Mouse (Mus musculus) kidney, postnatal 14 days (tissue): ENCODE measurements around the gene Pigk.
"Not testable (repeated sequence)": the region's sequence is repeated elsewhere in the genome, so short reads cannot be mapped to it uniquely, and the experiment has no call there.

Source experiments
- DNase-seq: peaks from one replicate; pipeline ENCODE4 v3.0.0; 2022; ENCODE audit warnings: mixed read lengths

Pigk gene

GRCm38 (mm10) chr3:152713991-152714902 lies at the start of gene Pigk:
Gene Pigk, plus strand, starts transcription at chr3:152714100.
- peak; percentile 93 for DNase-seq

DNA sequence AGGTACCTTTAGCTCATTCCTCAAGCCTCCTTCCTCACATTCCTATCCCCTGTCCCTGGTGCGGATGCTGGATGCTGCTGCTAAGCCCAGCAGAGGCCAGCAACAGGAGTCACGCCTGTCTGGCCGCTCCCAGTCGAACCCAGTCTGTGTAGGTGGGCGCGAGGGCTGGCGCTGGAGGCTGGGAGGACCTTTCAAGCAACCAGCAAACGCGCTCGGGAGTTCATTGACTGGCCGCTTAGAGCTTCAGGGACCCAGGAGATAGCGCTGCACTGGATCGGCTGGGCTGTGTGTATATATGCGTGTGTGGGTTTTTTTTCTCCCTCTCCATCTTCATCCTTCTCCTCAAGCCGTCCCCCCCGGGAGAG lies 46.9 kb upstream of the Pigk start:
- DNase-seq = peak; percentile 22

GRCm38 (mm10) chr3:152667356-152668211 lies 46.3 kb upstream of the Pigk start:
- peak; percentile 55 for DNase-seq

DNA sequence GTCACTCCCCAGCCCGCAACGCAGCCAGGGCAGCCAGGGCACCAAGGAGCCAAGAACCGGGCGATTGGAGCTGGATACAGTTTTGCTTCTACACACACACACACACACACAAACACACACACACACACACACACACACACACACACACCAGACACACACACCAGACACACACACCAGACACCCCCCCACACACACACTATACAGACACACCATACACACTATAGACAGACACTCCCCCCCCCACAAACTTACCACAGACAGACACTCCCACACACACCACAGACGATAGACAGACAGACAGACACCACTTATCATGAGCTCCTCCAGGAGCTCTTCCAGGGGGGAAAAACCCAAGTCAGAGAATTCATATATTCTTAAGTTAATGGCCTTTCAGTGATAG lies 45.7 kb upstream of the Pigk start, which contains the start of gene Ak5:
TSS of gene Ak5 (minus strand) at position 122 of the 400 bp plus-strand sequence.
- no peak for DNase-seq

DNA sequence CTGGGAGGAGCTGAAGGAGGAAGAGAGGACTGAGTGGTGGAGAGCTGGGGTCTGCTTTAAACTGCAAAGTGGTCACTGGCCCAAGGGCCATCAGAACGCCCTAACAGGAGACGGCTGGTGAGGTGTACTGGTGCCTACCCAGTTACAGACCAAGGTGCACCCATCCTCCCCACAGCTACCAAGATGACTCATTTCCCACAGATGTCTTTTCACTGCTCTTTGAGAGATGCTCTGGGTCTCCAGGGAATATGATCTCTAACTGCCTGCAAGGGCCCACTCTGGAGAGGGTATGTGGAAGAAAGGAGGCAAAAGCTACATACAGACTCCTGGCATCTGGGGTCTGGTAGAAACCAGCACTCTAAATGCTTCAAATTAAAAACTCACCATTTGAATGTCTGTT lies 45.1 kb upstream of the Pigk start:
- DNase-seq = no peak

DNA sequence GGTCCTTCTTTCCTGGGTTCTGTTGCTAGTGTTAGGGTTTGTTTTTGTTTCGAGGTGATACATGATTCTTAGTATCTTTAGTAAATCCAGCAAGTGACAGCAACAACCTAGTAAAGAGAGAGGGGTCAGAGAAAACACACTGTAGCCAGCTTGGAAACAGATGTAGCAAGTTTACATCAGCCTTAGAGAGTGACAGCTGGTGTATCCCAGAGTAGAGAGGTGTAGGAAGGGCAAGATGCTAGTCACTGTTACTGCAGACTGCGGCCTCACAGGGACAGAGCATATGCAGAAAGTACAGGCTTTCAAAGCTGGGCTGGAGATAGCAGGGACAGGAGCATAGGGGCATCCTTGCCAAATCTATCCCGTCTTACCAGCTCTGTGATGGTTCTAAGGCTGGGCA lies 44.1 kb upstream of the Pigk start:
- no peak for DNase-seq

DNA sequence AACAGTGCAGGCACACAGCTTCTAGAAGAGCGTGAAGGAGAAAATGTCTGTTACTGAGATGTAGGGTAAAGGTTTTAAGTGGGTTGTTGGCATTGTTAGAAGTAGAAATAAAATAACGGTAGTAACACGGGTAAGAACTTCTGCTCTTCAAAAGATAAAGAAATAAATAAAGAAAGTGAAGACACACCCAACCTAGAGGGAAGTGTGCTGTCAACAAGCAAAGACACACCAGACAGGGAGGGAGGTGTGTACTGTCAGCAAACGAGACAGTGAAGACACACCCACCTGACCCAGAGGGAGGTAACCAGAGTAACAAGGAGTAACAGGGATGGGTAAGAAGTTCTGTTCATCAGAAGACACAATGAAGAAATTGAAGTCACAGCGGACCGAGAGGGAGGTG lies 39.2 kb upstream of the Pigk start:
- no peak for DNase-seq

- DNase-seq = peak; percentile 37
Measured at GRCm38 (mm10) chr3:152688532-152688931, 25.4 kb upstream of the Pigk start.

DNA sequence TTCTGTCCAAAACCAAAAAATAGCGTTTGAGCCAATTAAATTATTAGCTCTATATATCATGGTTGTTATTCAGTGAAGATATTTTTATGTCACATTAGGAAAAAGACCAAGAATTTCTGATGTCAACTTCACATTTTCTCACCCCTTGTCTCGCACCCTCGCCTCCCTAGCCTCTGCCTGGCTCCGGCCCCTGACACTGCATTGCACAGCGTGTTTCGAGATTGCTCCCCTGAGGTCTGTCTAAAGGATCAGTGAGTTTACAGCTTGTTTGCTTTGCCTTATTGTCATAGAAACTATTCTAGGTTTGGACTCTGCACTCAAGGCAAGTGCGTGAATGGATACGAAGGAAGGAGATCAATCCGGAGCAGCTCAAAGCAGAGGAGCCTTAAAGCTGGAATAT lies 24.8 kb upstream of the Pigk start:
- peak; percentile 72 for DNase-seq

- DNase-seq = no peak
Measured at GRCm38 (mm10) chr3:152694950-152695349, 18.9 kb upstream of the Pigk start.

- no peak for DNase-seq
Measured at GRCm38 (mm10) chr3:152698017-152698416, 15.9 kb upstream of the Pigk start.

DNA sequence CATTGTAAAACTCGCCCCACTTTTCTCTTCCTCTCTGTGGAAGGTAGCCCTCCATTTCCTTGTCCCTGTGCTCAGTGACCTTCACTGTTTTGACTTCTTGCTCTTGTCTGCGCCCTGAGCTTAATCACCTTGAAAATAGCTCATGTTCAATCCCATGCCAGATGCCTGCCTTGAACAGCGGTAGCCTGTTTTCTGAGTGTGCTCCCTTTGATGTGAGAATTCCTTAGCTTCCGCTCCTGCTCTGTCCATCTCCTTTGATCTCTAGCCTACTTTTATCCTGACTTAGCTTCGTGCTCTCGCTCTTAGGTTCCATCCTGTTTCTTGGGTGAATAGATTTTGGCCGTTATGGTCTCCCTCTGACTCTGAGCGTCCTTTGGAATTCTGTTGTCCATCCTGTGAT lies 14.6 kb upstream of the Pigk start:
- no peak for DNase-seq

DNA sequence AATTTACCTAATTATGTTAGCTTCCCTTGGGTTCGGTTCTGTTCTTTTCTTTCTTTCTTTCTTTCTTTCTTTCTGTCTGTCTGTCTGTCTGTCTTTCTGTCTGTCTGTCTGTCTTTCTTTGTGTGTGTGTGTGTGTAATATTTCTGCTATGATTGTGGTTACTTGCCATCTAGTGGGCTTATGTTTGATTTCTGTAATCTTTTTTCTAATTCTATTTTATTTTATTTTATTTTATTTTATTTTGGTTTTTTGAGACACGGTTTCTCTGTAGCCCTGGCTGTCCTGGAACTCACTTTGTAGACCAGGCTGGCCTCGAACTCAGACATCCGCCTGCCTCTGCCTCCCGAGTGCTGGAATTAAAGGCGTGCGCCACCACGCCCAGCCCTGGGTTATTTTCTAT lies 12.4 kb upstream of the Pigk start:
- not testable (repeated sequence) for DNase-seq

GRCm38 (mm10) chr3:152702274-152702843 lies 11.5 kb upstream of the Pigk start:
- no peak for DNase-seq

DNA sequence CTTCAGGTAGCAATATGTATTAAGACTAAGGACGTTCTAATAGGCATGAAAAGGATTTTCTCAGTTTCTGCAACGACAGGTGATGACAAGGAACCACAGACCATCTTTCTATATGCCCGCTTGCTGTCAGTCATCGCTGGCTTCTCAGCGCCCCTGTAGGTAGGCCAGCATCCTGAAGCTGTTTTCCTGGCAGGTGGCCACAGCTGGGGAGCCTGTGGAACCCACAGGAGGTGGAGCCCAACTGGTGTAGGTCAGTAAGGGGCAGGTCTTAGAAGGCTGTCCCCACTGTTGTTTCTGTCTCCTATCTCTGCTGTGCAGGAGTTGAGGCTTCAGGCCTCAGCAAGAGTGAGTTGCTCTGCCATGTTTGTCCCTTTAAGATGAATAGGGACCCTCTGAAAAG lies 8.1 kb upstream of the Pigk start:
- DNase-seq = no peak

DNA sequence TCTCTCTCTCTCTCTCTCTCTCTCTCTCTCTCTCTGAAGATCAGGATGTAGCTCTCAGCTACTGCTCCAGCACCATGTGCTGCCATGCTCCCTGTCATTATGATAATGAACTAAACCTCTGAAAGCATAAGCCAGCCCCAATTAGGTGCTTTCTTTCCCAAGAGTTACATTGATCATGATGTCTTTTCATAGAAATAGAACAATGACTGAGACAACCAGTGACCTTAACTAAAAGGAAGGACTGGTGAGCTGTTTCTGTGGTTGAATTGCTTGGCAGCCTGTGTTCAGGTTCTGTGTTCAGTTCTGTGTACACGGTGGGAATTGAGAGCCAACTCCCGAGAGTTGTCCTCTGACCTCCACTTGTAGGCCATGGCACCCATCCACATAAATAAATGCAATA lies 7.0 kb upstream of the Pigk start:
- no peak for DNase-seq

- no peak for DNase-seq
Measured at GRCm38 (mm10) chr3:152707321-152707823, 6.5 kb upstream of the Pigk start.

- peak; percentile 15 for DNase-seq
Measured at GRCm38 (mm10) chr3:152709936-152710335, 4.0 kb upstream of the Pigk start.

DNA sequence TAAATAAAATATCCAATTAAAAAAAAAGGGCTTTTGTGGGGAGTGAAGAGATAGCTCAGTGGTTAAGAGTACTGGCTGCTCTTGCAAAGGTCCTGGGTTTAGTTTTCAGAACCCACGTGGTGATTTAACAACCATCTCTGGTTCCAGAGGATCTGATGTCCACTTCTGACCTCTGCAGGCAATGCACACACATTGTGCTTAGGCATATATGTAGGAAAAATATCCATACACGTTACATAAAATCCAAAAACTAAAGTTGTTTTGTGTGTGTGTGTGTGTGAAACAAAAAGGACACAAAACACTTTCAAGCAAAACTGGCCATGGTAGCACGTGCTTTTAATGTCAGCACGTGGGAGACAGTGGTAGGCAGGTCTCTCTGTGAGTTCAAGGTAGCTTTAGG lies 943 bp upstream of the Pigk start:
- no peak for DNase-seq

- DNase-seq = no peak
Measured at GRCm38 (mm10) chr3:152721301-152721700, 7.4 kb downstream of the Pigk start.

DNA sequence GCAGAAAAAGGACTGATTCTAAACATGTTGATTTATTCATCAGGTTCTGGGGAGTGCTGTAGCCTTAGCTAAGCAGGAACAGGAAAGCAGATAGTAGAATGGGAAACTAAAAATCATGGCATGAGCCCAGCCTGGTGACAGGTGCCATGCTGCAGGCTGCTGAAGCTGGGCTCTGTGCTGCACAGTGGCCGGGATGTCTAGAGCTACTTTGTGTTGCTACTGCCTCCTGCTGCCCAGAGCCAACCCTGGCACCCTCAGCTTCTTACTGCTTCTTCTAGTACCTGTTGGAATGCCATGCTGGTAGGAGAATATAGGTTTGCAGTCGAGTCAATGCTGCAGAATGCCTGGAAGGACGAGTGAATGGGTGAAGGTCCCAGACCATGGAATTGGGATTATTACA lies 8.9 kb downstream of the Pigk start:
- DNase-seq = peak; percentile 39

DNA sequence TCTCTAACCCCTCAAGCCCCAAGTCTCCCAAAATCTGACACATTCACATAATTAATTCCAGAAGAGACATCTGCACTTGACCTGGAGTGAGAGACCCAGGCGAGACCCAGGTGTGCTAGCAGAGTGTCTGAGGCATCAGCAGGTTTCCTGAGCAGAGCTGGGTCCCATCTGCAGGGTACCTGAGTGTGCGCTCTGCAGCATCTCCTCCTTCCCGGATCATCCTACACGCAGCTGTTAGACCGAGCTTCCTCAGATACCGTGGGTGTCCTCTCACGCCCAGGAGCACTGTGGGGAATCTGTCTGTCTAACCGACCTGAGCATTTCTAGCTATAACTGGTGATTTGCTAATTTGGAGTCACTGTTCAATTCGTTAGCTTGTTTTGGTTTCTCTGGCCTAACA lies 10.5 kb downstream of the Pigk start:
- no peak for DNase-seq

DNA sequence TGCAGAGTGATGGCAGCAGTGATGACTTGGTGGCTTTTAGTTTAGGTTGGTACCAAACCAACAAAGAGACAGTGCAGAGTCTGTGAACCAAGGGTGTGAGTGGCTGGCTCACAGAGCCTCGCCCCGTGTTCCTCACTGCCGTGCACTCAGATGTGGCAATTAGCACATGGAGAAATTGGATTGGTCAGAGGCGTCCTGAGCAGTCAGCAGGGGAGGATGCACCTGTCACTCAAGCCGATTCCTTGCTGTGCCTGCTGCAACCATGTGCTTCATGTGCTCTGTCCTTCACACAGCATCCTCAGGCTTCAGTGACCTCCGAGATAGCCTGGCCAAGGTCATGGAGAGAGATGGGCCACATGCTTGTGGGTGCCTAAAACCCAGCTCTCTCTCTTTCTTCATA lies 14.3 kb downstream of the Pigk start:
- no peak for DNase-seq
